Mouse (Mus musculus) forebrain, embryonic 15.5 days (tissue): Measurements from ENCODE around the gene Ccdc90b. TPM values are rescaled to one million over a fixed set of nuclear protein-coding genes. Genes with fewer than 3 reads are reported as not detected.

ENCODE experiments used
- ATAC-seq: fragments of 200-750 bp; cut with Nextera tagmentation; replicated peaks from 2 replicates; pipeline ENCODE4 v1.8.0; 2017; ENCODE audit warnings: mild to moderate bottlenecking, moderate TSS enrichment, moderate library complexity
- H3K27ac ChIP-seq: fragments of 300-500 bp; sonication (generic); replicated peaks from 2 replicates; pipeline ENCODE4 v1.5.1; 2015; ENCODE audit warnings: mild to moderate bottlenecking, inconsistent platforms
- H3K27me3 ChIP-seq: fragments of 300-500 bp; sonication (generic); 2 replicates; pipeline ENCODE4 v1.6.1; 2015; ENCODE audit warnings: inconsistent platforms
- H3K36me3 ChIP-seq: fragments of 300-500 bp; sonication (generic); 2 replicates; pipeline ENCODE4 v1.6.1; 2015; ENCODE audit warnings: mild to moderate bottlenecking, inconsistent platforms
- H3K4me1 ChIP-seq: fragments of 300-500 bp; sonication (generic); 2 replicates; pipeline ENCODE4 v1.6.1; 2015; ENCODE audit warnings: inconsistent platforms
- H3K4me2 ChIP-seq: fragments of 300-500 bp; sonication (generic); replicated peaks from 2 replicates; pipeline ENCODE4 v1.6.1; 2015; ENCODE audit warnings: mild to moderate bottlenecking, inconsistent platforms
- H3K4me3 ChIP-seq: fragments of 300-500 bp; sonication (generic); 2 replicates; pipeline ENCODE4 v1.5.1; 2015; ENCODE audit warnings: mild to moderate bottlenecking, inconsistent platforms
- H3K9ac ChIP-seq: fragments of 300-500 bp; sonication (generic); replicated peaks from 2 replicates; pipeline ENCODE4 v1.6.1; 2015; ENCODE audit warnings: mild to moderate bottlenecking, inconsistent platforms
- H3K9me3 ChIP-seq: fragments of 300-500 bp; sonication (generic); 2 replicates; pipeline ENCODE4 v1.6.1; 2016; ENCODE audit warnings: inconsistent platforms
- WGBS: fragments of 180-500 bp; shearing (Covaris S2); methylation state at CpG from one replicate; pipeline ENCODE4 v1.1.7; 2015; ENCODE audit warnings: mixed read lengths; 5-methylcytosine and 5-hydroxymethylcytosine counted together
- polyA plus RNA-seq: library from polyadenylated mRNA; unstranded; fragments of >200 nt; fragmentation: Nextera tagmentation; extraction: Ambion mirVana; gene quantifications from 2 replicates; pipeline ENCODE4 v1.2.1, GENCODE M21; 2015

Gene Ccdc90b
- polyA plus RNA-seq, 1 experiment from 2014 or later: 65.2 TPM

DNA sequence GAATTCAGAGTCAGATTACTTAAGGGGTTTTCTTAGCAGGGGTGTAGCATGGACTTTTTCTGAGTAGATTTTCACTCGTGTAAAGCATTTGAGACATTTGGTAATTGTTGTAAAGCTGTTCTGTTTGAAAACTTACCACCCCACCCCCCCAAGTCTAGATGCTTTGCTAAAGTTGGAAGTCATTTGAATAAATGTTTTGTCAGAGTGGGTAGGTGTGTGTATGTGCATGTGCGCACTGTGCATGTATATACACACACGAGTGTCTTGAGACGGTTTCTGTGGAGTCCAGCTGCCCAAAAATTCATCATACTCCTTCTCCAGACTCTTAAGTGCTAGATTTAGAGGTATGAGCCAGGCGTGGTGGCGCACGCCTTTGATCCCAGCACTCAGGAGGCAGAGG is 22.6 kb downstream of the Ccdc90b start:
- no peak overlapping the region for H3K4me3 ChIP-seq
- H3K27me3 ChIP-seq: no peaks in the 10 kb centered on the region
- no peak overlapping the region for H3K9ac ChIP-seq
- no peak for ATAC-seq
- no peaks in the 10 kb centered on the region for H3K4me1 ChIP-seq
- WGBS: 91% methylated on average over 7 of the region's 7 CpGs
- no peaks in the 10 kb centered on the region for H3K9me3 ChIP-seq
- peaks cover 19% of the 10 kb centered on the region for H3K36me3 ChIP-seq
- H3K27ac ChIP-seq: no peak overlapping the region
- H3K4me2 ChIP-seq: no peak overlapping the region

DNA sequence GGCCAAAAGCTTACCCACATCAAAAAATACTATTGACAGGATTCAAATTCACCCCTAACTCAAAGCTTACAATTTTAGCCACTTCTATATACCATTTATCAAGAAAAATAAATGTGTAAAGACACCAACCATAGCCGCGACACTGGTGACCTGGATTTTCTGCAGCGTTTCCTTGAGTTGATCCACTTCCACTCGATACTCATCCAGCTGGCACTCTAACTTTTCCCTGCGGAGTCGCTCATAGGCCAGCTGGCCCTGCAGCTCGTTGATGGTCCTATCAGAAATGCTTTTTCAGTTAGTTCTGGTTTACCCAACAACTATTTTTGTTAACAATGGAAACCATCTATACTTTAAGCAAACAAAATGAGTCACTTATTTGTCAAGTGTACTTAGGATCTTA is 29.0 kb downstream of the Ccdc90b start:
- no peaks in the 10 kb centered on the region for H3K9me3 ChIP-seq
- no peaks in the 10 kb centered on the region for H3K27me3 ChIP-seq
- no peaks in the 10 kb centered on the region for H3K4me1 ChIP-seq
- no peak for ATAC-seq
- H3K4me3 ChIP-seq: no peak overlapping the region
- H3K9ac ChIP-seq: no peak overlapping the region
- WGBS: 92% methylated on average over 7 of the region's 7 CpGs
- no peak overlapping the region for H3K4me2 ChIP-seq
- H3K27ac ChIP-seq: no peak overlapping the region
- no peaks in the 10 kb centered on the region for H3K36me3 ChIP-seq

DNA sequence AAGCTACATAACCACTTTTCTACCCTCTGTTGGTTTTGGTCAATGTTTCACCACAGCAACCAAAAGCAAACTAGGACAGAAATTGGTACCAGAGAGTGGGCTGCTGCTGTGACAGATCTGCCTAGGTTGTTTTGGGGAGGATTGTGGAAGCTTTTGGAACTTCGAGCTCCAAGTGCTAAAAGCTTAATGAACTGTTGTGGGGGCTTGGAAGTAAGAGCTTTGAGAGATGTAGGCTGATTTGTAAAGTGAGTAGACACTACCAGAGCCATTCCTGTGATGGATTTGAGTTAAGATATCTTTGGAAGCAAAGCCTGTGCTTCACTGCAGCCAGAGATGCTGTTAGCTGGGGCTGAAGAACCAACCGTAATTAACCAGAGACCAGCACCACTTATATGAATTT is 29.9 kb downstream of the Ccdc90b start:
- Histone ChIP-seq H3K27me3 (no peaks in the 10 kb centered on the region), H3K9me3 (no peaks in the 10 kb centered on the region), H3K4me2 (no peak overlapping the region), H3K36me3 (no peaks in the 10 kb centered on the region), H3K27ac (no peak overlapping the region), H3K4me3 (no peak overlapping the region), H3K9ac (no peak overlapping the region), H3K4me1 (no peaks in the 10 kb centered on the region)
- WGBS: 92% methylated on average over 2 of the region's 2 CpGs
- ATAC-seq: no peak

DNA sequence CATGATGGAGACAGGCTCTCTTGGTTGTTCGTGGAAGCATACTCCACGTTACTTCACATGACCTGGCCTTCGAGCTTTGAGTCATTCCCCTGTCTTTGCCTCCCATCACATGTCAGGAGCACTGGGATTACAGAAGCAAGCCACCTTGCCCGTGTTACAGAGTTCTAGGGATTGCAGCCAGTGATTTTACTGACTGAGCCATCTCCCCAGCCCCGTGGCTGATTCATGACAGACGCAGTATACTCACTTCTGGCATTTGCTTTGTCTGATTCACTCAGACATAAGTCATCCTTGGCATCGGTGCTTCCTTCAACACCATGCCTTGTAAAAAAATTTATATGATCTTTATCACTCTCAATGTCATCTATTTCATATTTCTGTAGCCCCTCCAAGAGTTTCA is 44.0 kb downstream of the Ccdc90b start:
- Histone ChIP-seq H3K9ac (no peak overlapping the region), H3K4me3 (no peak overlapping the region), H3K9me3 (no peaks in the 10 kb centered on the region), H3K27ac (no peak overlapping the region), H3K36me3 (peaks cover 11% of the 10 kb centered on the region; the same call in 1 of the 2 replicates), H3K4me2 (no peak overlapping the region), H3K27me3 (no peaks in the 10 kb centered on the region), H3K4me1 (no peaks in the 10 kb centered on the region)
- 90% methylated on average over 7 of the region's 7 CpGs for WGBS
- no peak for ATAC-seq

DNA sequence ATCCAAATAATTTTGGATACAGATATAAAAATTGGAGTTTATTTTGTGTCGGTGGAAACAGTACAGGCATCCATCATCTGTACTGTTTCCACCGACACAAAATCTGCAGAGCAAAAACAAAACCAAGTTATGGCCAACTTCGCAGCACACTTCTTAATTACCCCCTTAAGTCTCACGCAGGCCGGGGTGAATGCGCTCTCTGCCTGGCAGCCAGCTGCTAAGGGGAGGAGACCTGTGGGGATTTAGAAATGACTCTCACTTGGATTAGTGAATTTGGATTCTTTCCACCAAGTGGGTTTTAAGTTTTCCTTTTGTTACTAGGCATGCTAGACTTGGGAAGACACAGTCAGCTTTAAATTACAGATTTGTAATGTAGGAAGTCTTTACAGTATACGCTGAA is 49.9 kb downstream of the Ccdc90b start:
- 38% methylated on average over 7 of the region's 7 CpGs for WGBS

DNA sequence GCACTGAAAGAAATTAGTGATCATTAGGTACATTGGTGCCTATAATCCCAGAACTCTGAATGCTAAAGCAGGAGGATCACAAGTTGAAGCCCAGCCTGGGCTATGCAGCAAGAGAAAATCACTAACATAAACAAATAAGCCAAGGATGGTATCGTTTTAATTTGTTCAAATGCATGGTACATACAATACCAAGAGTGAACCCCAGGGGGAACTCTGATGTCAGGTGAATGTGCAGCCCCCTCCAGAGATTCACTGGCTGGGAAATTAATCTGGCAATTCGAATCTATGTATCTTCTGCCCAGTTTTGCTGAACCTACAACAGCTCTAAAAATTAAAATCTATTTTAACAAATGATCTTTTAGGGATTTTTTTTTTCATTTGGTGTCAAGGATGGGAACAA is 63.5 kb downstream of the Ccdc90b start:
- Histone ChIP-seq H3K36me3 (0 out of 2 replicates have a peak, but pooled peaks cover 4% of the 10 kb centered on the region), H3K4me1 (no peaks in the 10 kb centered on the region), H3K4me2 (no peak overlapping the region), H3K9me3 (no peaks in the 10 kb centered on the region), H3K27me3 (no peaks in the 10 kb centered on the region), H3K27ac (no peak overlapping the region), H3K9ac (no peak overlapping the region), H3K4me3 (no peak overlapping the region)
- WGBS: 52% methylated on average over 2 of the region's 2 CpGs
- no peak for ATAC-seq

More for the DNA sequence above, 49.9 kb downstream of the Ccdc90b start:
- ATAC-seq: no peak
- Histone ChIP-seq H3K4me1 (no peaks in the 10 kb centered on the region), H3K9ac (no peak overlapping the region), H3K4me3 (no peak overlapping the region), H3K9me3 (no peaks in the 10 kb centered on the region), H3K27me3 (no peaks in the 10 kb centered on the region), H3K36me3 (peaks cover 9% of the 10 kb centered on the region; the same call in 1 of the 2 replicates), H3K4me2 (no peak overlapping the region), H3K27ac (no peak overlapping the region)

DNA sequence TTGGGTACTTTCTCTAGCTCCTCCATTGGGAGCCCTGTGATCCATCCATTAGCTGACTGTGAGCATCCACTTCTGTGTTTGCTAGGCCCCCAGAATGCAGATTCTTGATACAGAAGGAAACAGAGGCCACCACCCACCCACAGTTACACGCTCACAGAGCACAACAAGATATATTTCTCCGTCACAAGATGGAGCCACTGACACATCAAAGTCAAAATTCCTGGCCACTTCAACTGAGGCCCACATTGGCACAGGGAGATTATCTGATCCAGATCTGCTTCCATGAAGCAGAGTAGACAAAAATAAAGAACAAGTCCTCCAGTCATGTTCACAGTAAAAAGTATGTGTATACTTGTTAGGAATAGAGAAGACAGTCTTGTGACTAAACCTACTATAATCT is 69.2 kb downstream of the Ccdc90b start:
- Histone ChIP-seq H3K4me2 (no peak overlapping the region), H3K27ac (no peak overlapping the region), H3K9ac (no peak overlapping the region), H3K4me3 (no peak overlapping the region), H3K27me3 (no peaks in the 10 kb centered on the region), H3K9me3 (no peaks in the 10 kb centered on the region), H3K36me3 (no peaks in the 10 kb centered on the region), H3K4me1 (no peaks in the 10 kb centered on the region)
- WGBS: 46% methylated on average over 2 of the region's 2 CpGs
- 0 out of 2 replicates have a peak, but pooled peaks have one; percentile 64 for ATAC-seq

Other genes starting within 250 kb of the Ccdc90b start
- 16.1 and 17.2 TPM in 2 replicates for gene Ankrd42, start 76.0 kb downstream of the Ccdc90b start, polyA plus RNA-seq
- 24.0 and 24.1 TPM in 2 replicates for gene Pcf11, start 108.8 kb downstream of the Ccdc90b start, polyA plus RNA-seq
- gene Rab30, start 180.5 kb downstream of the Ccdc90b start, polyA plus RNA-seq: 19.8 and 20.7 TPM in 2 replicates